Mouse (Mus musculus) MEL (cell line): ENCODE results near the gene Flnc.

ENCODE experiments used
- CTCF ChIP-seq, 3 experiments: IDR thresholded peaks in 2 of 3; conservative IDR thresholded peaks in 1 of 3; 2 replicates each; pipeline ENCODE4 v1.5.1; 2011 to 2012; ENCODE audit warnings: low read length in 3 of 3, low read depth in 2 of 3, mild to moderate bottlenecking in 2 of 3, improper control_type of control experiment in 1 of 3, inconsistent platforms in 1 of 3, mixed read lengths in 1 of 3, moderate library complexity in 1 of 3; ENCODE audit not compliant: control insufficient read depth in 1 of 3, insufficient read depth in 1 of 3, poor library complexity in 1 of 3, severe bottlenecking in 1 of 3
- GATA1 ChIP-seq: IDR thresholded peaks from 2 replicates; pipeline ENCODE4 v1.6.1; 2011; ENCODE audit warnings: low read depth, low read length, improper control_type of control experiment
- JUND ChIP-seq: IDR thresholded peaks from 2 replicates; pipeline ENCODE4 v1.6.1; 2011; ENCODE audit warnings: low read depth, mild to moderate bottlenecking, improper control_type of control experiment, low read length
- MAFK ChIP-seq: IDR thresholded peaks from 2 replicates; pipeline ENCODE4 v1.6.1; 2011; ENCODE audit warnings: low read depth, mild to moderate bottlenecking, low read length, improper control_type of control experiment, borderline replicate concordance
- POLR2A ChIP-seq, 2 experiments: IDR thresholded peaks; 2 replicates each; pipeline ENCODE4 v1.6.1; 2011 to 2012; ENCODE audit warnings: low read length in 2 of 2, mild to moderate bottlenecking in 2 of 2, control low read depth in 1 of 2, improper control_type of control experiment in 1 of 2, low read depth in 1 of 2, moderate library complexity in 1 of 2; ENCODE audit not compliant: control insufficient read depth in 1 of 2, insufficient read depth in 1 of 2, poor library complexity in 1 of 2
- POLR2AphosphoS2 ChIP-seq: IDR thresholded peaks from 2 replicates; pipeline ENCODE4 v1.6.1; 2011; ENCODE audit warnings: low read length, improper control_type of control experiment
- SMC3 ChIP-seq: IDR thresholded peaks from 2 replicates; pipeline ENCODE4 v1.6.1; 2011; ENCODE audit warnings: low read depth, low read length, improper control_type of control experiment
- TBP ChIP-seq: IDR thresholded peaks from 2 replicates; pipeline ENCODE4 v1.8.0; 2011; ENCODE audit warnings: low read depth, low read length, improper control_type of control experiment
- TCF12 ChIP-seq: IDR thresholded peaks from 2 replicates; pipeline ENCODE4 v1.6.1; 2014; ENCODE audit warnings: low read depth, mild to moderate bottlenecking, inconsistent platforms, low read length, improper control_type of control experiment, moderate library complexity
- UBTF ChIP-seq: IDR thresholded peaks from 2 replicates; pipeline ENCODE4 v1.6.1; 2012; ENCODE audit warnings: low read depth, mild to moderate bottlenecking, inconsistent platforms, low read length, improper control_type of control experiment, moderate library complexity, borderline replicate concordance; ENCODE audit not compliant: insufficient read depth
- USF2 ChIP-seq, 2 experiments: IDR thresholded peaks; 2 replicates each; pipeline ENCODE4 v1.6.1; 2011 to 2012; ENCODE audit warnings: improper control_type of control experiment in 2 of 2, low read length in 2 of 2, borderline replicate concordance in 1 of 2, inconsistent platforms in 1 of 2, low read depth in 1 of 2, mild to moderate bottlenecking in 1 of 2; ENCODE audit not compliant: insufficient read depth in 1 of 2

GRCm38 (mm10) chr6:29463388-29463787, 30.3 kb downstream of the Flnc start:
- no peak for TF ChIP-seq POLR2A (IDR thresholded peaks at IDR 0.05; ENCODE audit: control insufficient read depth in 1 of 2, insufficient read depth in 1 of 2, low read depth in 1 of 2, low read length in 2 of 2, poor library complexity in 1 of 2)
- TF ChIP-seq CTCF (IDR thresholded peaks at IDR 0.05 in 2 of 3, conservative IDR thresholded peaks at IDR 0.05 in 1 of 3; ENCODE audit: control insufficient read depth in 1 of 3, insufficient read depth in 1 of 3, low read depth in 2 of 3, low read length in 3 of 3, poor library complexity in 1 of 3, severe bottlenecking in 1 of 3): no peak
- no peak for TF ChIP-seq POLR2AphosphoS2
- no peak for TF ChIP-seq TBP
- no peak for TF ChIP-seq MAFK
- TF ChIP-seq TCF12: no peak
- TF ChIP-seq UBTF: no peak
- no peak for TF ChIP-seq JUND
- no peak for TF ChIP-seq USF2 (IDR thresholded peaks at IDR 0.05; ENCODE audit: borderline replicate concordance in 1 of 2, insufficient read depth in 1 of 2, low read depth in 1 of 2, low read length in 2 of 2)
- TF ChIP-seq SMC3: no peak
- no peak for TF ChIP-seq GATA1
